Mouse (Mus musculus) ovary, adult 18-20 months (tissue): Measurements from ENCODE around the gene Sh2d1b2.
"Not testable (repeated sequence)": the region's sequence is repeated elsewhere in the genome, so short reads cannot be mapped to it uniquely, and the experiment has no call there.

Experiments used
- DNase-seq: peaks from one replicate; pipeline ENCODE4 v3.0.0; 2022; ENCODE audit warnings: low spot score, mixed read lengths

Sh2d1b2 gene

DNA sequence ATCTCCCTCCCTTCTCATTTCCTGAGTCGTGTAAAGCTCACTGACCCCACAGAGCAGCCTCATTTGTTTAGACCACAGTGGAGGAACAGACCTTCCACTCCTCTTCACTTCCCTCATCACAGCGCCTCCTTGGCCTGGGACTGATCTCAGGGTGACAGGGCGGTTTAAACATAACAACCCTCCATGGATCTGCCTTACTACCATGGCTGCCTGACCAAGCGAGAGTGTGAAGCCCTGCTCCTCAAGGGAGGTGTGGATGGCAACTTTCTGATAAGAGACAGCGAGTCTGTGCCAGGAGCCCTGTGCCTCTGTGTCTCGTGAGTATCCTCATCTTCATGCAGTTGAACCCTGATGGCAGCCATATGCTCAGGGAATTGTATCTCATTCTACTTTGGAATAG, at the start of gene Sh2d1b2:
Sh2d1b2 (plus strand) TSS at position 62 of the 400 bp plus-strand sequence.
- not testable (repeated sequence) for DNase-seq

DNA sequence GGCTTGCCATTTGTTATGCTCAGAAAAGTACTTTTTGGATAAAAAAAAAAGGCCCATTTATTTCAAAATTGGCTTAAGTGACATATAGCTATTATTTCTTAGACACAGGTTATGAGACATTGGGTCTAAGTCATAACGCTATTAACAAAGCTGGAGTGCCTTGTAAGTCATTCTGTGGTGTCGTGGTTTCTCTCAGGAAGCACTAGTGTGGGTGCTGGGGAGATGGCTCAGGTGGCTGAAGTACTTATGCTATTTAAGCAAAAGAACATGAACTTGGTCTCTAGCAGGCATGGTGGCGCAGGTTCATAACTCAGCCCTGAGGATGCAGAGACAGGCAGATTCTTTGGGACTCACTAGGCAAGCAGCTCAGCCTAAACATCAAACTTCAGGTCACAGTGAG, 47.4 kb upstream of the Sh2d1b2 start:
- no peak for DNase-seq

DNA sequence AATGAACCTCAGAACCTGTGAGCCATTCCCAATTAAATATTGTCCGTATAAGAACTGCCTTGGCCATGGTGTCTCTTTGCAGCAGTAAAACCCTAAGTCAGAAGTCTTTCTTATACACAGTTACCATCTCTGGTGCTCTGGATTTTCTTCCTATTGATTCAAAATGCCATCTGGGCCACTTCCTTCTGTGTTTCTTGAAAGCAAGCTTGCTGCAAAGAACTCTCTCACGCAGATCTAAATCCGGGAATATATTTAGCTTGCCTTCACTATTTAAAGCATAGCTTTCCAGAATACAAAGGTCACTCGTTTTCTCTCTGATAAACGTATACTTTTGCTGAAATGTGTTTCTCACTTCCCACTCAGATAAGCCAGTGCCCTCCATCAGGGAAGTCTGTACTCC, 46.0 kb upstream of the Sh2d1b2 start:
- DNase-seq, result no peak

DNA sequence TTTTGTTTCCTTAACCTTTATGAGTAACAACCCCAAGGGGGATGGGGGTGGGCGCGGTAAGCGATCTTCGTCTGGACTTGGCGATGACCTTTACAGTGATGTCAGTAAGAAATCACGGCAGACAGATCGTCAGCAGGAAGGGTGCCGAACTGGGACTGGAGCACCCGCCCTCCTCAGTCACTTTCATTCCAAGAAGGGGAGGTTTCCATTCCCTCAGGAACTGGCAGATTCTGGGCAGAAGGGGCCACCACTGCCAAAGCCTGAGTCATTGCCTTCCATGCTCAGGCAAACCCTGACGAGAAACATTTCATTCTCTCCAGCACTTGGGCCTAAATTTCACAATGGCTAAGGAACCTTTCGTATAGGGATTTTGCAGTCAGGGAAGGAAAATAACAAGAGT, 43.9 kb upstream of the Sh2d1b2 start:
- DNase-seq, result peak; percentile 29

DNA sequence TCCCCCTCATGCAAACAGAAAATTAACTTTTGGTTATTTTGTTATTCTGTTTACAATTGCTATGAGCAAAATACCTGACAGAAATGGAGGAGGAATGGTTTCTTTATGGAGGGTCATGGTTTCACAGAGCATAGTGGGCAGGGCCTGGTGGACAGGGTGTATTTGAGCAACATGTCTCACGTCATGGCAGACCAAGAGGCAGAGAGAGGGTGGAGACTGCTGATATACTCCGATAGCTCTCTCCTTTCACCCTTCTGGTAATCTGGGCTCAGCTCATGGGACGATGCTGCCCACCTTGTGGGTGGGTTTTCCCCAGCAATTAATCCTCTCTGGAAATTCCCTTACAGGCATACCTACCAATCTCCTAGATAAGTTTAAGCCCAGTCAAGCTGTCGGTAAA, 42.3 kb upstream of the Sh2d1b2 start:
- no peak for DNase-seq

DNA sequence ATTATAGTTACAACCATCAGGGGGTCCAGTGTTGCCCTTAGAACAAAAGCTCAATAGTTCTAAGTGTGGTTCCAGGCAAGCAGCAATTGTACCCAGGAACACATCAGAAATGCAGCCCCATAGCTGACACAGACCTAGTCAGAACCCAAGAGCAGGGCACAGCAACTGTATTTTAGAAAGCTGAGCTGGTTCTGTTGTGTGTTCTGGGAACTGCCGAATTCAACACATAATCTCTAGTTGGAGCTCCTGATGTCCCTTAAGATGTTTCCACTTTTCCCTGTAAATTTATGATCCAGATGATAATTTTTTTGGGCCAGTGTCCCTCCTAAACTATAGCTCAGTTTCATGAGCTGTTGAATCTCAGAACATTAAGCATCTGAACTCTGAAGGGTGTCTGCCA, 40.6 kb upstream of the Sh2d1b2 start:
- no peak for DNase-seq

DNA sequence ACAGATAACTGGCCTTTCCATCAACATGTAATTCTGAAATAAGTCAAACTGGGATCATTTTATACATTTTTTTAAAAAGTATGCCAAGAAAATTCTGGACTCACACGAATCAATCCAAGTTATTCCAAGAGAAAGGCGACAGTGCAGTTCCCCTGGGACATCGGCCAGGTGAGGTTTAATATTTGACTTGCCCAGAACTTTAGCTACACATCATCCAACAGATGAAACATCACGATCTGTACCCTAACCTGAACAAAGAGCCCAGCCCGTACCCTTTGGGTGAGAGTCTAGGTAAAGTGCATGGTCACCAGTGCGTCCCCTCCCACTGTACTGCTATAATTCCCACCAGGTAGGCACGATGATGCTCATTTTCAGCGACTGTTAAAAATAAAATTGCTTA, 36.3 kb upstream of the Sh2d1b2 start:
- DNase-seq, result no peak

DNA sequence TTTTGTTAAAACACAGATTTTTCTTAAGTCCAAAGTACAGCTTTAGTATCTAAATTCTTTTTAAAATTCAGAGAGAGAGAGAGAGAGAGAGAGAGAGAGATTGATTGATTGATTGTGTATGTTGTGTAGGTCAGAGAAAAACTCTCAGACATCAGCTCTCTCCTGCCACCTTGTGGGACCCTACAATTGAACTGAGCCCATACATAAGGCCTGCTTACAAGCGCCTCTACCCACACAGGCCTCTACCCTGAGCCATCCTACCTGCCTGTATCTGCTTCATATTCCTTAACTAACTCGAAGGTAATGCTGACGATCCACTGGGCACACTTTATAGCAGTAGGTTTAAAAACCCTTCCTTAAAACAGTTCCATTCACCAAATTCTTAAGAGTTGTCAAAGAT, 32.2 kb upstream of the Sh2d1b2 start:
- no peak for DNase-seq

DNA sequence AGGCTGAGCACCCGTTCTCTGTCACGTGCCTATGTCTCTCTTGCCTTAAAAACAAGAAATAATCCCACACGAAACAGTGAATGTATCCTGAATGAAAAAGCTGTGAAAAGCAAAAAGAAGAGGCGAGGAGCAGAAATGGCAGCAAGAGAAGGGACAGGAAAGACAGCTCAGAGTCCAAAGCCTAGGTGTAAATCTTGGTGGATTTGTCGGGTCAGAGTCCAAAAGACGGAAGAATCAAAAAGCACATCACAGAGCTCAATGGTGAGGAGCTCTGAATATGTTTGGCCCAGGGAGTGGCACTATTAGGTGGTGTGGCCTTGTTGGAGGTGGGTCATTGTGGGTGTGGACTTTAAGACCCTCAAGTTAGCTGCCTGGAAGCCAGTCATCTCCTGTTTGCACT, 26.2 kb upstream of the Sh2d1b2 start:
- DNase-seq, result no peak

DNA sequence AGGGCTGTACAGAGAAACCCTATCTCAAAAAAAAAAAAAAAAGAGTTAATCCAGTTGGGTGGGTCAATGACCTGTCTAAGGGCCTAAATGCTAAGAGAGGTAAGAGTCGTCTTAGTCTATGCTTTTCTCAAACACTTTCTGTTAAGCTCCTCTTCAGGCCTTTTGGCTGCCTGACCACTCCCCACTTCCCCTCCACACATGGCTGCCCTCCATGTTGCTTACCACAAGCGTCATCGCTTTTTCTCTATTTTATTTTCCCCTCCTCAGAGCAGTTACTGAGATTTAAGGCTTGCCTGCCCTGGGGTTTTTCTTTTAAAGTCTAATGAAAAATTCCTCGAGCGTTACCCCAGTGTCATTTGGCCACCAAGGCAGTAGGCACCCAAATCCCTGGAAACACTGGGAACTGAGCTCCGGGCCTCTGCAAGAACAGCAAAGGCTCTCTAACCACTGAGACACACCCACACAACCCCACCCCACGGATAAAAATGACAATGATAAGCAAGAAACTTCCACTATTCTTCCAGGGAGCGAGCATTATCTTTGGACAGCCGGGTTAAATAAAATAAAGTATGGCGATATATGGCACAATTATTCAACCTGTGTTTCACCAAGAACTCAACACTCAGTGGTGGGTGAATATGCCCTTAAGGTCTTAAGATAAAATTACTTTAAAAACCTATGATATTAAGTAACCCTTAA, 19.2 kb upstream of the Sh2d1b2 start:
- no peak for DNase-seq

DNA sequence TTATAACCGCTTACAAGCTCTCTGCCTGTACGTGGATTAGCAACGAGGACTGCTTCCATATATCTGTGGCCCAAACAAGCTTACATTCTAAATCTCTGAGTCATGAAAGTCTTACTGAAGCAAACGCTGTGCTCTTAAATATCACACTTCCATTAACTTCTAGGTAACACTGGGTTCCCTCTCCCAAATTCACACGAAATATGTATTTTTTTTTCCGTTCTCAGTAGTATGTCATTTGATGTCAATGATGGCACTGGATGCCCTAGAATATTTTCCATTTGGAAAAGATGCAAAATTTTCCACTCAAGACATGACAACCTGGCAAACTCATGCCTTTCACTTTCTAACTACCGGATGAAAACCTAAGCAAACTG, 18.2 kb upstream of the Sh2d1b2 start:
- DNase-seq, result no peak

DNA sequence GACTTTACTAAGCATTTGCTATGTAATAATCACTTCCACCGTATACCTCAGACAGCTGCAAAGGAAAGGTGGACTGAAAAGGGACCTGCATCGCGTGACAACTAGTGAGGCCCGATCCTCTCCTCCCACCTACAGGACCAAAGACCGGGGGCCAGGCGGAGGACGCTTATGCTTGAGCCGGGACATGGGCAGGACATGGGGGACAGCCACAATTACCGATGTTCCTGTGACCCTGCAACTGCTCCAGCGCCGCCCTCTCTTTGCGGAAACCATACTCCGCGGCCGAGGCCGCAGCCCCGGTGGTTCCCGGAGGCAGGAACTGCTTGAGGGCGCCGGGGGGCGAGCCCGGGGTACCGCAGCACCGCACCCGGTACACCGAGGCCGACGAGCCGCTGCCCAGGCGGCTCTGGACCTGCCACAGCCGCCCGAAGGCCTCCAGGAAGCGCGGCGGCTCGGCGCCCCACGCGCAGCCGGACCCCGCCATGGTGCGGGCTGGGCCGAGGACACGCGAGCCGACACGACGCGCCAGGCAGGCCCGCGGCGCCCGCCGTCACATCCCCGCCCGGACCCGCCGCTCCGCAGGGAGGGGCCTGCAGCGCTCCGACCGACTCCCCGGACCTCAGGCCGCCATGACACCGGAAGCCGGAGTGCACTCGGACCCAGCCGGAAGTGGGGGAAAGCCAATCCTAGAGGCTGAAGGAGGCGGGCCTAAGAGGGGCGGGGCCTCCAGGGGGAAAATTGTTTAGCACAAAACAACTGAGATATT, 17.6 kb upstream of the Sh2d1b2 start, which contains the start of gene Uhmk1:
Uhmk1 (minus strand) TSS at position 641 of the 766 bp plus-strand sequence.
- DNase-seq, result peak; percentile 86

DNA sequence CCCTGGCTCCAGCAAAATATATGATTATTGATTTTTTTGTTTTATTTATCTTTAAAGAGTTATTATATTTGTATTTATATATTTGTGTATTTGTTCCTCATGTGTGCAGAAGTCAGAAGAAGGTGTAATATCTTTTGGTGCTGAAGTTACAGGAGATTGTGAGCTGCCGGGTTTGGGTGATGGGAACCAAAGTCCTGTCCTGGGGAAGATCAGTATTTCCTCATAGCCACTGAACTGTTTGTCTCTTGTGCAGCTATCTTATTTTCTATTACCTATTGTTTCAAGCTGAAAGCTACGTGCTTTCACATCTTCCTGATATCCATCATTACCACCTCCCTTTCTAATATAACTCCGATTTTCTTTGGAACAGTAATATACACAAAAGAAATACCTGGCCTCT, 17.0 kb upstream of the Sh2d1b2 start:
- DNase-seq, result no peak

DNA sequence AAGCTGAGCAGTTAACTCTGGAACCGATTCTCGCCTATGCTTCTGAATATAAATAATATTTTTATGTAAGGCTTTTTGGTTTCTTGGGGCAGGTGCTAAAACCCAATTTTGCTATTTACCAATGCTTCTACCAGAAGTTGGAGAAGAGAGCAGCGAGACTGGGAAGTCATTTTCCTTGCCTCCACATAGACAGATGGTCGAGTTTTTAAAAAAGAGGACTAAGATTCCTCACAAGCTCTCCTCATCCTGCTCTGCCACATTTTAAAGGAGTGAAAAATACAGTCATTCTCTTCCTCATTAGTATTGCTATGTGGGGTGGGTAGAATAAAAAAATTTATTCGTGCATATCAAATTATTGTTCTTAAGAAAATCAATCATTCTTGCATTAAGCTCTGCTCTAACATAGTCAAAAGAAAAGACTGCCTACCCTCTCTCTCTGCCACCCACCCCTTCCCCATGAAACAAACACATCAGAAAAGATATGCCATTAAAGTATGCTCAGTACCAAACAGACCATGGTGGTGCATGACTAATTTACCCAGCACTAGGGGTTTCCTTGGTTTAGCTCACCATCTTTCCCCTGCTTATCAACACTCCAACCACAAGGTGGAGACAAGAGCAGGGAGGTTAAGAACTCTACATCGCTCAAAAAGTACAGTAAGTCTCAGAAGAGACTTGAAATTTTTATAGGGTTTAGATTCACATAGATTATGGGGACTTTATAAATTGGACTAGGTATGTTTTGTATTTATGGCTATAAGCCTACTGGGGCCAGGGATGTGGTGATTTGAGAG, 14.3 kb upstream of the Sh2d1b2 start:
- no peak for DNase-seq

DNA sequence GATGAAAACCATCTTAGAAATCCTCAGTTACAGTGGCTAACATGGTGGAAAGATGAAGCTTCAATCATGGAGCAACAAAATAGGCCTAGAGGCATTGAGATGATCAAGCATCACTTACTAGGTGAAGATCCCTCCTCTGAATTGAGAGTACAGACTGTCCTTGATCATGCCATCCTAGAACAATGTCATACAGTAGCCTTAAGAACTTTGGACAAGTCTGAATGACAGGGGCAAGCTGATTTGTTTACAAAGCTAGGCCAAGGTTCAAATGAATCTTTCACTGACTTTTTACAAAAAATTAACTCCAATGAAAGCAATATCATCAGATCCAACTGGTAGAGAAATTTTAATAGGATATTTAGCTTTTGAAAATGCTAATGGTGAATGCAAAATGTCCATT, 12.2 kb upstream of the Sh2d1b2 start:
- DNase-seq, result no peak

DNA sequence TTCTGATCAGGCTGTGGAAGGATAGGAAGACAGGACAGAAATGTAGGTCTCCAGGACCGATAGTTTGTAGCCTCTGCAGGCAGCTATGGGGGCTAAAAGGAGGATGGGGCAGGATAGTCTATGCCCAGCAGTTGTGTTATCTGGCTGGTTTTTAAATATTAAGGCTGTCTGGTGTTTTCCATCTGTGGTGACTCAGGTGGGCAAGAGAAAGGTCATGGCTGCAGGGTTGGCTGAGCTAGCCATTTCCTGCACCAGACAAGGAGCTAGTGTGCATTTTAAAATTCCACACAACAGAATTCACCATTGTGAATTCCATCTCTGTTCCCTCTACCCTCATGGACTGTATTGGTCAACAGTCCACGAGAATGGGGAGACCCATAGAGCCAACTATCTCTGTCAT, 9.3 kb upstream of the Sh2d1b2 start:
- DNase-seq, result no peak

DNA sequence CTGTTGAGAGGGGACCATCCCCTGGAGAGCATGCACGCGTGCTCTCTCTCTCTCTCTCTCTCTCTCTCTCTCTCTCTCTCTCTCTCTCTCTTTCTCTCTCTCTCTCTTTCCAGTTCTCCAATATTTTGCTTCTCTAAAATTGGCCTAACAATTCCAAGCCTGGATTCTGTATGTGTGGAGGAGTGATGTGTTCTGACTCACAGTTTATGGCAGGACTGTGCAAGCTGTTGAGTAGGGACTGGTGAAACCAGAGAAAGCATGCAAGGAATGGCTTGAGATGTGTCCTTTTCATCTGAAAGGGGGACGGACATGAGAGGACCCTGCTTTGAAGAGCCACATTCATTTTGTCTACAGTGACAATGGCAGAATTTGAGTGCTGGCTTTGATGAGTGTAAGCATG, 12.5 kb downstream of the Sh2d1b2 start:
- no peak for DNase-seq

DNA sequence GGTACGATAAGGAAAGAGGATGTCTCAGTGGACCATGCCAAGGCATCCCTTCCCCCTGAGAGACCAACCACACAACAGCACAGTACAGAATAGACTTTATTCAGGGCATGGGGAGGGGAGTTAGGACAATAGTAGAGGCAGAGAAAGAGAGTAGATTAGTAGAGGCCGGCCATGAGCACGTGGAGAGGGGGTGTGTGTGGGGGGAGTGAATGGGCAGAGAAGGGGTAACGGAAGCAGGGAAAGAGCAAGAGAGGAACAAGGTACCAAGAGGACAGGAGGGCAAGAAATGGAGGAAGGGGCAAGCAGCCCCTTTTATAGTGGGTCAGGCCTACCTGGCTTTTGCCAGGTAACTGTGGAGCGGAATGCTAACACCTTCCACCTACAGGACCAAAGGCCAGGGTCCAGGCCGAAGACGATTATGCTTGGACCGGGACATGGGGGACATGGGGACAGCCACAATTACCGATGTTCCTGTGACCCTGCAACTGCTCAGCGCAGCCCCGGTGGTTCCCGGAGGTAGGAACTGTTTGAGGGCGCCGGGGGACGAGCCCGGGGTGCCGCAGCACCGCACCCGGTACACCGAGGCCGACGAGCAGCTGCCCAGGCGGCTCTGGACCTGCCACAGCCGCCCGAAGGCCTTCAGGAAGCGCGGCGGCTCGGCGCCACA, 22.5 kb downstream of the Sh2d1b2 start:
- DNase-seq, result no peak

DNA sequence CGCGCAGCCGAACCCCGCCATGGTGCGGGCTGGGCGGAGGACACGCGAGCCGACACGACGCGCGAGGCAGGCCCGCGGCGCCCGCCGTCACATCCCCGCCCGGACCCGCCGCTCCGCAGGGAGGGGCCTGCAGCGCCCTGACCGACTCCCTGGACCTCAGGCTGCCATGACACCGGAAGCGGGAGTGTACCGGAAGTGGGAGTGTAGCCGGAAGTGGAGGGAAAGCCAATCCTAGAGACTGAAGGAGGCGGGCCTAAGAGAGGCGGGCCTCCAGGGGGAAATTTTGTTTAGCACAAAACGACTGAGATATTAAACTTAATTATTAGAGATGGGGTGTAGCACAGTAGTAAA, 23.0 kb downstream of the Sh2d1b2 start:
- DNase-seq, result peak; percentile 76

DNA sequence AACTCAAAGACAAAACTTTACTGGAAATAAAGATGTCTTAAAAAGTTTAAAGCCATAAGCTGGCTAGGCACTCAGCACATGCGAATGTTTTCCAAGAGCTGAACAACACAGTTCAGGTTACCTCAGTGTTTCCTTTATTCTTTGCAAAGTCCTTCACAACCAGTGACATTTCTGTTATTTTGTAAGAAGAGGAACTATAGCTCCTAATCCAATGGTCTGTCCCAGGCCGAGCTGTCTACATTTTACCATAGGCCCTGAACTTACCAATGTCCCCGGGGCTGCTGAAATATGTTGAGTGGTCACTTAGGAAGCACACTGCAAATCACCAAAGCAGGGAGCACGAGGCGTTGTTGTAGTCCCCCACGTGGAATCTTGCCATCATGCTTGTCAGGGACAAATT, 37.7 kb downstream of the Sh2d1b2 start:
- no peak for DNase-seq

DNA sequence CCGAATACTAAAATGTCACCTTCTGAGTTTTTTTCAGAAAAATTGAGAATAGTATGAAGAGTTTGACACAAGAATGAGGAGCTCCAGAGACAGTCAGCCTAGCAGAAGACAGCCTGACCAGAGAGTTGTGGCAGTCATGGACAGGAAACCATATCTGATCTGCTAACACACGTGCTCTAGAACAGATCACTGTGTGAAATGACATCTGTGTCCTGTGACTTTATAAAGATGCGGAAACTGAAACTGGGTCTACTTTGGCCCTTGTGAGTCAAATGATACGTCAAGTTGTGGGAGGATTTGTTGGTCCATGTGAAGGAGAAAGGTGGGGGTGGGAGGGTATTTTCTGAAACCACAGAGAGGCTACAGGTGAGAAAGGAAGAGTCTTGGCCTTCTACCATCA, 38.1 kb downstream of the Sh2d1b2 start:
- DNase-seq, result no peak

DNA sequence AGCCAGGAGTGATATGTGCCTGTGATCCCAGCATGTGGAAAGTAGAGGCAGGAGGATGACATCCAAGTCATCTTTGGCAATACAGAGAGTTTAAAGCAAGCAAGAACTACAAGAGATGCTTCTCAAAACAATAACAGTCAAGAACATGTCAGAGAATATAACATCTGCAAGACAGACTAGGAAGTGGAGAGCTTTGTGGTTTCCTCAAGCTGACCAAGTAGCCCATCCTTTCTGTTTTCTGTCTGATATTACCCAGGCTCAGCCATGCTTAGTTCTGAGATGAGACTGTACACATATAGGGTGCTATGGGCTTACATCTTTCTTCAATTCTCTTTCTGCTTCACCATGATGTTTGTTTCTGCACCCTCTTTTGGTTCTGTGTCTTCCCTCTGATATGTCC, 40.7 kb downstream of the Sh2d1b2 start:
- no peak for DNase-seq

DNA sequence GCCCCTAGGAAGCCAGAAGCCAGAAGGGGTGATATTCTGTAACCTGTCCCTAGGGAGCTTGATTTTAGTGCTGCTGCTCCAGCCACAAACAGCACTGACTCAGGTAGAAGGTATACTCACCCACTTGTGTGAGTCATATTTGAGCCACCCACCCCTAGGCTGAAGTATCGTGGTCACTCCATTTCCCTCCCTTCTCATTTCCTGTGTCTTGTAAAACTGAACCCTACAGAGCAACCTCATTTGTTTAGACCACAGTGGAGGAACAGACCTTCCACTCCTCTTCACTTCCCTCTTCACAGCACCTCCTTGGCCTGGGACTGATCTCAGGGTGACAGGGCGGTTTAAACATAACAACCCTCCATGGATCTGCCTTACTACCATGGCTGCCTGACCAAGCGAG, 44.5 kb downstream of the Sh2d1b2 start, which contains the start of gene Sh2d1b1:
Sh2d1b1 (plus strand) TSS at position 305 of the 400 bp plus-strand sequence.
- no peak for DNase-seq
